Mouse (Mus musculus): ENCODE measurements at regions not wholly inside any gene's neighbourhood (a gene's known extent, or its start where the extent isn't known, plus 50 kb on each side); places are given as distances from the start of the nearest gene placed in this dataset.

GRCm38 (mm10) chr17:47064006-47064405 is 53.6 kb upstream of the Ubr2 start:
- Histone ChIP-seq H3K9ac (no peak overlapping the region), H3K4me3 (no peak overlapping the region), H3K27me3 (no peaks in the 10 kb centered on the region), H3K9me3 (replicated peaks) (0 out of 2 replicates have a peak, but pooled peaks cover 5% of the 10 kb centered on the region), H3K27ac (no peak overlapping the region), H3K4me1 (no peaks in the 10 kb centered on the region), H3K4me2 (replicated peaks) (no peak overlapping the region), H3K36me3 (no peaks in the 10 kb centered on the region)
- 94% methylated on average over 4 of the region's 4 CpGs for WGBS
- no peak for ATAC-seq (ENCODE audit: low FRiP score)

GRCm38 (mm10) chr17:47061031-47061620 is 50.8 kb upstream of the Ubr2 start:
- Histone ChIP-seq H3K9ac (no peak overlapping the region), H3K4me3 (no peak overlapping the region), H3K9me3 (replicated peaks) (peaks cover 6% of the 10 kb centered on the region; the same call in 1 of the 2 replicates), H3K4me2 (replicated peaks) (no peak overlapping the region), H3K4me1 (no peaks in the 10 kb centered on the region), H3K27ac (no peak overlapping the region), H3K27me3 (no peaks in the 10 kb centered on the region), H3K36me3 (no peaks in the 10 kb centered on the region)
- WGBS, result 80% methylated on average over 8 of the region's 8 CpGs
- no peak for ATAC-seq (ENCODE audit: low FRiP score)
